Mouse (Mus musculus): ENCODE measurements at regions not wholly inside any gene's neighbourhood (a gene's known extent, or its start where the extent isn't known, plus 50 kb on each side); places are given as distances from the start of the nearest gene placed in this dataset.

GRCm38 (mm10) chr12:54333632-54334321 is 130.1 kb upstream of the Egln3 start:
- 0 out of 2 replicates have a peak overlapping the region, but pooled peaks have one; percentile 74 for H3K27ac ChIP-seq
- WGBS, result 77% methylated on average over 14 of the region's 14 CpGs

GRCm38 (mm10) chr12:54327483-54327882 is 123.8 kb upstream of the Egln3 start:
- H3K27me3 ChIP-seq, result peaks cover 6% of the 10 kb centered on the region; the same call in 1 of the 2 replicates
- no peak overlapping the region for H3K9ac ChIP-seq (replicated peaks)
- 75% methylated on average over 1 of the region's 1 CpGs for WGBS
- H3K4me3 ChIP-seq (replicated peaks), result no peak overlapping the region
- H3K27ac ChIP-seq, result no peak overlapping the region
- no peaks in the 10 kb centered on the region for H3K4me1 ChIP-seq (replicated peaks)
- no peaks in the 10 kb centered on the region for H3K36me3 ChIP-seq
- no peak for ATAC-seq
- H3K9me3 ChIP-seq, result no peaks in the 10 kb centered on the region
- no peak overlapping the region for H3K4me2 ChIP-seq (replicated peaks)

More at GRCm38 (mm10) chr12:54333632-54334321, 130.1 kb upstream of the Egln3 start:
- Histone ChIP-seq H3K4me2 (replicated peaks) (no peak overlapping the region), H3K9me3 (no peaks in the 10 kb centered on the region), H3K36me3 (no peaks in the 10 kb centered on the region), H3K27me3 (0 out of 2 replicates have a peak, but pooled peaks cover 3% of the 10 kb centered on the region), H3K9ac (replicated peaks) (no peak overlapping the region), H3K4me3 (replicated peaks) (no peak overlapping the region), H3K4me1 (replicated peaks) (peaks cover 20% of the 10 kb centered on the region)
- no peak for ATAC-seq

GRCm38 (mm10) chr12:54326571-54326970 is 122.9 kb upstream of the Egln3 start:
- Histone ChIP-seq H3K9me3 (no peaks in the 10 kb centered on the region), H3K27ac (no peak overlapping the region), H3K4me3 (replicated peaks) (no peak overlapping the region), H3K27me3 (peaks cover 3% of the 10 kb centered on the region; the same call in 1 of the 2 replicates), H3K4me2 (replicated peaks) (no peak overlapping the region), H3K9ac (replicated peaks) (no peak overlapping the region), H3K36me3 (no peaks in the 10 kb centered on the region), H3K4me1 (replicated peaks) (no peaks in the 10 kb centered on the region)
- no peak for ATAC-seq
- WGBS, result 49% methylated on average over 7 of the region's 7 CpGs

- Histone ChIP-seq H3K27me3 (peaks cover 17% of the 10 kb centered on the region), H3K27ac (no peak overlapping the region), H3K9me3 (no peaks in the 10 kb centered on the region), H3K9ac (replicated peaks) (no peak overlapping the region), H3K36me3 (no peaks in the 10 kb centered on the region), H3K4me3 (replicated peaks) (no peak overlapping the region), H3K4me1 (replicated peaks) (peaks cover 9% of the 10 kb centered on the region), H3K4me2 (replicated peaks) (no peak overlapping the region)
- WGBS, result 93% methylated on average over 5 of the region's 5 CpGs
- ATAC-seq, result no peak
Observed at GRCm38 (mm10) chr12:54320533-54320932, 116.9 kb upstream of the Egln3 start.

- H3K9ac ChIP-seq (replicated peaks), result no peak overlapping the region
- H3K4me1 ChIP-seq (replicated peaks), result peaks cover 26% of the 10 kb centered on the region
- H3K4me3 ChIP-seq (replicated peaks), result 0 out of 2 replicates have a peak overlapping the region, but pooled peaks have one; percentile 5
- H3K36me3 ChIP-seq, result no peaks in the 10 kb centered on the region
- no peak for ATAC-seq
- 5% methylated on average over 16 of the region's 16 CpGs for WGBS
- H3K27me3 ChIP-seq, result peaks cover 26% of the 10 kb centered on the region
- H3K9me3 ChIP-seq, result no peaks in the 10 kb centered on the region
- H3K4me2 ChIP-seq (replicated peaks), result peak overlapping the region; percentile 27
- H3K27ac ChIP-seq, result no peak overlapping the region
Observed at GRCm38 (mm10) chr12:54316980-54317471, 113.4 kb upstream of the Egln3 start.

- no peak overlapping the region for H3K4me3 ChIP-seq (replicated peaks)
- H3K9ac ChIP-seq (replicated peaks), result no peak overlapping the region
- no peak overlapping the region for H3K4me2 ChIP-seq (replicated peaks)
- H3K4me1 ChIP-seq (replicated peaks), result peaks cover 27% of the 10 kb centered on the region
- no peak overlapping the region for H3K27ac ChIP-seq
- no peaks in the 10 kb centered on the region for H3K36me3 ChIP-seq
- WGBS, result 50% methylated on average over 15 of the region's 15 CpGs
- peaks cover 26% of the 10 kb centered on the region for H3K27me3 ChIP-seq
- no peaks in the 10 kb centered on the region for H3K9me3 ChIP-seq
- ATAC-seq, result no peak
Observed at GRCm38 (mm10) chr12:54316066-54316567, 112.5 kb upstream of the Egln3 start.

GRCm38 (mm10) chr12:54314153-54314552 is 110.5 kb upstream of the Egln3 start:
- Histone ChIP-seq H3K4me3 (replicated peaks) (no peak overlapping the region), H3K4me2 (replicated peaks) (no peak overlapping the region), H3K27me3 (peaks cover 31% of the 10 kb centered on the region), H3K9ac (replicated peaks) (no peak overlapping the region), H3K36me3 (no peaks in the 10 kb centered on the region), H3K9me3 (no peaks in the 10 kb centered on the region), H3K4me1 (replicated peaks) (peaks cover 27% of the 10 kb centered on the region), H3K27ac (no peak overlapping the region)
- WGBS, result 80% methylated on average over 2 of the region's 2 CpGs
- no peak for ATAC-seq

GRCm38 (mm10) chr12:54313211-54313845 is 109.7 kb upstream of the Egln3 start:
- Histone ChIP-seq H3K27ac (no peak overlapping the region), H3K9me3 (no peaks in the 10 kb centered on the region), H3K4me2 (replicated peaks) (peak overlapping the region; percentile 69), H3K36me3 (no peaks in the 10 kb centered on the region), H3K4me1 (replicated peaks) (peaks cover 27% of the 10 kb centered on the region), H3K27me3 (peaks cover 31% of the 10 kb centered on the region), H3K4me3 (replicated peaks) (peak overlapping the region; percentile 39), H3K9ac (replicated peaks) (peak overlapping the region; percentile 54)
- peak; percentile 87 for ATAC-seq
- under 1% methylated on average over 20 of the region's 20 CpGs for WGBS

- H3K27ac ChIP-seq, result no peak overlapping the region
- peaks cover 31% of the 10 kb centered on the region for H3K27me3 ChIP-seq
- peaks cover 27% of the 10 kb centered on the region for H3K4me1 ChIP-seq (replicated peaks)
- no peaks in the 10 kb centered on the region for H3K9me3 ChIP-seq
- peak overlapping the region; percentile 69 for H3K4me2 ChIP-seq (replicated peaks)
- H3K4me3 ChIP-seq (replicated peaks), result peak overlapping the region; percentile 39
- 11% methylated on average over 14 of the region's 14 CpGs for WGBS
- ATAC-seq, result peak; percentile 19
- peak overlapping the region; percentile 54 for H3K9ac ChIP-seq (replicated peaks)
- no peaks in the 10 kb centered on the region for H3K36me3 ChIP-seq
Observed at GRCm38 (mm10) chr12:54312522-54313210, 109.0 kb upstream of the Egln3 start.

GRCm38 (mm10) chr12:54311896-54312521 is 108.3 kb upstream of the Egln3 start:
- peak; percentile 26; the same call in 1 of the 2 replicates for ATAC-seq
- WGBS, result 45% methylated on average over 4 of the region's 4 CpGs
- H3K27ac ChIP-seq, result no peak overlapping the region
- peaks cover 28% of the 10 kb centered on the region for H3K27me3 ChIP-seq
- no peak overlapping the region for H3K4me2 ChIP-seq (replicated peaks)
- no peaks in the 10 kb centered on the region for H3K9me3 ChIP-seq
- H3K4me3 ChIP-seq (replicated peaks), result no peak overlapping the region
- H3K4me1 ChIP-seq (replicated peaks), result peaks cover 23% of the 10 kb centered on the region
- no peaks in the 10 kb centered on the region for H3K36me3 ChIP-seq
- no peak overlapping the region for H3K9ac ChIP-seq (replicated peaks)

- Histone ChIP-seq H3K4me3 (replicated peaks) (no peak overlapping the region), H3K4me2 (replicated peaks) (no peak overlapping the region), H3K27me3 (peaks cover 10% of the 10 kb centered on the region), H3K9me3 (no peaks in the 10 kb centered on the region), H3K36me3 (no peaks in the 10 kb centered on the region), H3K4me1 (replicated peaks) (peaks cover 18% of the 10 kb centered on the region), H3K9ac (replicated peaks) (no peak overlapping the region), H3K27ac (no peak overlapping the region)
- no peak for ATAC-seq
- 79% methylated on average over 4 of the region's 4 CpGs for WGBS
Observed at GRCm38 (mm10) chr12:54309874-54310273, 106.2 kb upstream of the Egln3 start.

Measured in midbrain, embryonic 13.5 days (tissue).